Mouse (Mus musculus) lung, adult 18-20 months (tissue): ENCODE data around the gene Cenpx.
A peak's percentile ranks its signal among the peaks of the same experiment; 100 is the strongest.
"Not testable (repeated sequence)": the region's sequence is repeated elsewhere in the genome, so short reads cannot be mapped to it uniquely, and the experiment has no call there.

Source experiments
- DNase-seq, 2 experiments: peaks; one replicate each; pipeline ENCODE4 v3.0.0; 2022; ENCODE audit warnings: mixed read lengths in 2 of 2

Cenpx gene

GRCm38 (mm10) chr11:120695184-120695583 is 18.4 kb downstream of the Cenpx start:
- no peak for DNase-seq

GRCm38 (mm10) chr11:120693461-120693860 is 20.1 kb downstream of the Cenpx start:
- no peak for DNase-seq

- DNase-seq: peak in 1 of 2 experiments; percentile 50
Observed at GRCm38 (mm10) chr11:120692471-120693011, 21.0 kb downstream of the Cenpx start.

- DNase-seq: no peak
Observed at GRCm38 (mm10) chr11:120689365-120689764, 24.2 kb downstream of the Cenpx start.

GRCm38 (mm10) chr11:120686650-120687272 is 26.8 kb downstream of the Cenpx start:
- peak; percentile 75 to 82 for DNase-seq

- DNase-seq: peak; percentile 78 to 87
Observed at GRCm38 (mm10) chr11:120684660-120685059, 28.9 kb downstream of the Cenpx start.

- DNase-seq: no peak
Observed at GRCm38 (mm10) chr11:120684086-120684485, 29.5 kb downstream of the Cenpx start.

GRCm38 (mm10) chr11:120683536-120683935 is 30.0 kb downstream of the Cenpx start:
- no peak for DNase-seq

GRCm38 (mm10) chr11:120682683-120683082 is 30.9 kb downstream of the Cenpx start:
- no peak for DNase-seq

GRCm38 (mm10) chr11:120679909-120680308 is 33.6 kb downstream of the Cenpx start:
- DNase-seq: peak in 1 of 2 experiments; percentile 34

GRCm38 (mm10) chr11:120676951-120677350 is 36.6 kb downstream of the Cenpx start:
- no peak for DNase-seq

- DNase-seq: not testable (repeated sequence)
Observed at GRCm38 (mm10) chr11:120675875-120676274, 37.7 kb downstream of the Cenpx start.

GRCm38 (mm10) chr11:120673594-120674122 is 39.9 kb downstream of the Cenpx start:
- no peak for DNase-seq

GRCm38 (mm10) chr11:120672687-120673593 is 40.6 kb downstream of the Cenpx start, which contains the start of gene Aspscr1:
Gene Aspscr1, plus strand, starts transcription at chr11:120672973.
- DNase-seq: peak; percentile 95 to 96

GRCm38 (mm10) chr11:120666617-120667016 is 46.9 kb downstream of the Cenpx start:
- peak in 1 of 2 experiments; percentile 30 for DNase-seq

GRCm38 (mm10) chr11:120665406-120665805 is 48.1 kb downstream of the Cenpx start:
- peak; percentile 52 to 64 for DNase-seq

- DNase-seq: no peak
Observed at GRCm38 (mm10) chr11:120663714-120664113, 49.8 kb downstream of the Cenpx start.

- no peak for DNase-seq
Observed at GRCm38 (mm10) chr11:120662759-120663158, 50.8 kb downstream of the Cenpx start.

- DNase-seq: no peak
Observed at GRCm38 (mm10) chr11:120661076-120661460, 52.5 kb downstream of the Cenpx start, which contains the start of gene Notum. Gene Notum, minus strand, starts transcription at chr11:120661175.
